Mouse (Mus musculus): ENCODE results near the gene Fbln5. TPM values are rescaled to one million over a fixed set of nuclear protein-coding genes. Genes with fewer than 3 reads are reported as not detected.

Gene Fbln5
- polyA plus RNA-seq (2017; shearing (Covaris generic)), result not detected

GRCm38 (mm10) chr12:101818608-101819370 lies at the start of gene Fbln5:
Gene Fbln5, minus strand, starts transcription at chr12:101819055.
- no peak for ATAC-seq

DNA sequence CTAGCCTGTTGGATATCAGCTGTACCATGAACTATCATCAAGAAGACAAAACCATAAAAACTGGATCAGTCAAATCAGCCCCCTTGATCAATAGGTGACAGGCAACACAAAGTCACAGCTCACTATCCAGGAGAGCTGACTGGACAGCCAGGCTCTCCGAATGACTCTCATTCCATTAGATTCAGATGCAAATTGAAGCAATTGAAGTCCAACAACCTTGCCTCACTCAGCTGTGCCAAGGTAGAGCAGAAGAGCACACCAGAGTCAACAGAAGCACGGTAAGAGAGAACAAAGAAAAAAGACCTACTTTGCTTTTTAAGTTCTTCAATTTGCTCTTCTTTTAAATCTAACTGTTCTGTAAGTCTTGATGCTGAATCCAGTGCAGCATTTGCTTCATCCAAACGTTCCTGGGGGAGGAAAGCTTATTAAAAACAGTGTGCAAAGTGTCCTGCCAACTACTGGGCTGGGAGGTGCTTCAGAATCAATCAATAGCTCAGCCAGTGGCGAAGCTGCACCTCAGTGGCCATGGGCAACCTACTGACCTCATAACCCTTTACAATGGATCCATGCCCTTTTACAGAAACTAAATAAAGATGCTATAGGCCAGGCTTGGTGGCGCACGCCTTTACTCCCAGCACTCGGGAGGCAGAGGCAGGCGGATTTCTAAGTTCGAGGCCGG lies 43.6 kb upstream of the Fbln5 start:
- no peak for ATAC-seq

DNA sequence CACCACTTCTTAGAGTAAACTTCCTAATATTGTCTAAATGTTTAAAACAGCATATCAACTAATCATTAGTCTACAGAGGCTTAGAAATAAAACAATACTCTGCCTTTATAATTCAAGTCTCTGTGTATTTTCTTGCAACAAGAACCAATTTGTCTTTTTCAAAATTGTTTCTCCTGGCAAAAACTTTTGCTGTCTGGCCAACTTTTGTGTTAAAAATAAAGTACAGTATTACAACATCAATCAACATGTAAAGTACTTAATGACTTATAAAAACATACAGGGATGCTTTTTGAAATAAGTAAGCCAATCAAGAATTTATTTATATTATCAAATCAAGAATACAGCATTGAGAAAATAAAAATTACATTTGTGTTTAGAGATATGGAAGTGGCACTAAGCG lies 41.4 kb upstream of the Fbln5 start:
- no peak for ATAC-seq

GRCm38 (mm10) chr12:101858011-101858410 lies 39.2 kb upstream of the Fbln5 start:
- ATAC-seq, result no peak

DNA sequence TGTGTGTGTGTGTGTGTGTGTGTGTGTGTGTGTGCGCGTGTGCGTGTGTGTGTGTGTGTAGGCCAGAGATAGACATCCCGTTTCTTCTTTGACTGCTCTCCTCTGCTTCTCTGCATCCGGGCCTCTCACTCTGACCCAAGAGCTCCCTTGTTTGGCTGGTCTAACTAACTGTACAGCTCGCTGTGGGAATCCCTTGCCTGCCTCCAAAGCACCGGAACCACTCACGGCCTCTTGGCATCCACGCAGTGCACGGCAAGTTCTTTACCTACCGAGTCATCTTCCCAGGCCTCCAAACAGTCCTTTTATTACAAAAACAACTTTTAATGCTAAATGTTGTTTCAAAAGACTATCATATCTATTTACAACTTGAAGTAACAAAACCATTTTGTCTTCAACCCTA lies 35.5 kb upstream of the Fbln5 start:
- no peak for ATAC-seq

GRCm38 (mm10) chr12:101851846-101852564 lies 33.1 kb upstream of the Fbln5 start:
- no peak for ATAC-seq

GRCm38 (mm10) chr12:101851314-101851713 lies 32.5 kb upstream of the Fbln5 start:
- no peak for ATAC-seq

- no peak for ATAC-seq
These were observed 17.9 kb upstream of the Fbln5 start for GRCm38 (mm10) chr12:101836546-101837274.

DNA sequence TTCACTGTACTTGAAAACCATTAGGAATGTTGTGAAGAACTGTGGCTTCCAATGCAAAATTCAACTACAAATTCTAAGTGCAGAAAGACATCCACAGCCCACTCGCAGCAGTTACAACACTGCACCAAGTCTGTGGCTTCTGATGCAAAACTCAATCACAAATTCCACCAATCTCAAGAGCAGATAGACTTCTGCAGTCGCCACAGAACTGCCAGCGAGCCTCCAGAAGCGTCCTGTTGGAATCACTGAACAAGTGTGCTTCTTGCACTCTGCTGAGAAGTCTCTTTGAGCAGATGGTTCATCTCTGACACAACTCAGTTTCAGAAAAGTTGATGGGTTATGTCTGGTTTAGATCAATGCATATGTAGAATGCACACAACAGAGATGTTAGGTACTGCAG lies 15.9 kb upstream of the Fbln5 start:
- ATAC-seq, result no peak

GRCm38 (mm10) chr12:101833776-101834175 lies 14.9 kb upstream of the Fbln5 start:
- ATAC-seq, result no peak

- no peak for ATAC-seq
These were observed 14.3 kb upstream of the Fbln5 start for GRCm38 (mm10) chr12:101833115-101833506.

GRCm38 (mm10) chr12:101832179-101833114 lies 13.6 kb upstream of the Fbln5 start:
- ATAC-seq, result no peak

- no peak for ATAC-seq
These were observed 12.4 kb upstream of the Fbln5 start for GRCm38 (mm10) chr12:101831221-101831620.

DNA sequence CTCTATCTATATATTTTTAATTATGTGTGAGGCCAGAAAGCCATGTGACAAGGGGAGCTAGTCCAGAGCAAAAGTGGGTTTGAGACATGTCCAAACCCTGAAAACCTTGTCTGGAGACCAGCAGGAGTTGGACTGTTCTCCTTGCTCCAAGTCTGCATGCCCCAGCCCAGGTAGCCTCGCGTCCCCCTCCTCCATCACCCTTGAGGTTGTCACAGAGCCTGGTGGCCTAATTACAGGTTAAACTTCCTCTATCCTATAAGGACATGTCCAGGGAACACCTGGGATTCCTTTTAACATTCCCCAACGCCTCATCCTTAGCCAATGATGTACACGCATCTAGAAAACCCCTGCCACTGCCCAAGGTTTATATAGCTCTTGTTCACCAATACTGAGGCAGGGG lies 4.3 kb upstream of the Fbln5 start:
- no peak for ATAC-seq

DNA sequence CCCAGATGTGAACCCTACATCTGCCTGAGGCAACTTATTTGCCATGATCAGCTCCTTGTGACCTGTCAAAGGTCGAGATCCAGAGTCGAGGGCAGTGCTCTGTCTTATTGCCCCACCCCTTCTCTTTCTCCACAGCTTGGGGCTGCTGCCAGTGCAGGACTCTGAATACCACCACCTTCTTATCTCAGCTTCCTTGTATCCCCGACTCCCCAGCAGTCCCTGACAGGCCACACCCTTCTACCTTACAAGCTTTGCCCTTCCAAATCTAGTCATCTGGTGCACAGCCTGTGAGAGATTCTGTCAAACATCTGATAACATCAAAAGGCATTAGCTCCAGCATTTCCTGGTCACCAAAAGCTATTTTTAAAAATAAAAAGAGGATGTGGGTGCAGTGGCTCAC lies 2.7 kb upstream of the Fbln5 start:
- ATAC-seq, result no peak

GRCm38 (mm10) chr12:101819570-101819969 lies 715 bp upstream of the Fbln5 start:
- no peak for ATAC-seq

DNA sequence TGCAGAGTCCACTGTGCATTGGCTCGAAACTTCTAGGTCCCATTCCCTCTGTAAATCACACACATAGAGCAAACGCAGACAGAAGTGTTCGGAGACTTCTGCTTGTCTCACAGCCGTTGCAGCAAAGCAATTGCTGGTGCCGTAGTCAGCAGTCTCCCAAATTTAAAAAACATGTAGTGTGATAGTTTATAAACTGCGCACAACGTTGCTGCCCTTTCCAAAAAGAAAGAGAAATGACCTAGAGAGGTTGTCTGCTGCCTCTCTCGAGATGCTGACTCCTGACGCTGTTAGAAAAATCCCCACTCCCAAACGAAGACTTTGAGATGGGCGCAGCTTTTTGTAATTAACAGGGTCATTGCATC lies 628 bp downstream of the Fbln5 start:
- ATAC-seq, result no peak

- ATAC-seq, result no peak
These were observed 2.0 kb downstream of the Fbln5 start for GRCm38 (mm10) chr12:101816810-101817209.

GRCm38 (mm10) chr12:101815796-101816195 lies 3.1 kb downstream of the Fbln5 start:
- ATAC-seq, result no peak

DNA sequence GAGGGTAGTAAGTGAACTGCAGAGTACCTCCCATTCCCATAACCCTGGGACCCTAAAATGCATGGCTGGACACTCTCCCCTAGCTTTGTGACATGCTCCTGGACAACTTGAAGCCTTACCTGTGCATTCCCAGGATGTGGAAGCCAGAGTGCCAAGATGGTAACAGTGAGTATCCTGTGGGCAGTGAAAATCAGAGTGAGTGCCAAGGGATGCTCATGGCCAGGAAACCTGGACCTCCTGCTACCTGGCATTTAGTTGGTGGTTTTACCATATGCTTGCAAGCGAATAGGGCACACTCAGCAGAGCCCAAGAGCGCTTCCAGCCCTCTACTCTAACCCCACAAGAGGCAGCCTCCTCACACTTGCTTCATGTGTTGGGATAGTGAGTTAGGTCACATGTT lies 4.4 kb downstream of the Fbln5 start:
- ATAC-seq, result no peak

DNA sequence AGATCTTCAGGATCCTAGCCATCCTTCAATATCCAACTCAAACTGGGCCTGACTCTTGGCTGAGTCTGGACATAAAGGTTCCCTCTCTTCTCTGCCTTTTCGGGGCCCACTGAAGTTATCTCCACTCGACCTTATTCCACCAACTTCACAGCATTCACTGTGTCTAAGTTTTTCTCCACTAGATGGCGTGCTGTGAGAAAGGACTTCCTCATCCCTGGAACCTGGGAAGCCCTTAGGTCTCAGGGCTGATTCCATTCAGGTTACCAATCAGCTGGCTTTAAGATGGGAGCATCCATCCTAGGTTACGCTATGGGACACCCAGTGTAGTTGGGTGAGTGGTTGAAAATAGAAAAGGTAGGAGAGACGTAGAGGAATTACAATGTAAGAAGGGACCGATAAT lies 7.7 kb downstream of the Fbln5 start:
- no peak for ATAC-seq

DNA sequence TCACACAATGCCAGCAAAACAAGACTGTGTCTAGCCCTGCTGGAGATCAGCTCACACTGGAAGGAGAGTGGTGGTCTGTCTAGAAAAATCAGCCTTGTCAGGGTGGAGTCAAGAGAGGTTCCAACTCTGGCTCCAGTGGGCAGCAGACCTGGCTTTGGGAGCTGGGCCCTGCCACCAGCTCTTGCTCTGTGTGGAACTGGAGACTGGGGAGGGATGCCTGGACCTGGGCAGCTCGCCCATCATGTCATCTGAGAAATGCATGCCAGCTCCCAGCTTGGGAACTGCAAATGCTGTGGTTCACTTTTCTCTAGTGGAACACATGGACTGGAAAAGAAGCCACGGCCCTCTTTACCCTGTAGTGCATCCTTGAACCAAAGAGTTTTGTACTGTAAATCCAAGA lies 8.3 kb downstream of the Fbln5 start:
- no peak for ATAC-seq

Measured in inflammation-experienced regulatory T-cells, adult 6 months (primary cell).